Mouse (Mus musculus) ovary, postnatal 36 days (tissue): ENCODE measurements around the gene Pak6.
A peak's percentile ranks its signal among the peaks of the same experiment; 100 is the strongest.

ENCODE experiments used
- DNase-seq: peaks from one replicate; pipeline ENCODE4 v3.0.0; 2022; ENCODE audit warnings: low spot score, mixed read lengths

Gene Pak6

GRCm38 (mm10) chr2:118665616-118666015, 2.5 kb downstream of the Pak6 start:
- no peak for DNase-seq

- DNase-seq: no peak
Measured at GRCm38 (mm10) chr2:118667181-118667580, 4.1 kb downstream of the Pak6 start.

GRCm38 (mm10) chr2:118669245-118669644, 6.1 kb downstream of the Pak6 start:
- no peak for DNase-seq

- DNase-seq: peak; percentile 60
Measured at GRCm38 (mm10) chr2:118669785-118670184, 6.7 kb downstream of the Pak6 start.

- no peak for DNase-seq
Measured at GRCm38 (mm10) chr2:118671728-118672127, 8.6 kb downstream of the Pak6 start.

- DNase-seq: no peak
Measured at GRCm38 (mm10) chr2:118673686-118674465, 10.8 kb downstream of the Pak6 start.

GRCm38 (mm10) chr2:118674500-118674899, 11.4 kb downstream of the Pak6 start:
- no peak for DNase-seq

- no peak for DNase-seq
Measured at GRCm38 (mm10) chr2:118676839-118677741, 14.0 kb downstream of the Pak6 start.

- DNase-seq: no peak
Measured at GRCm38 (mm10) chr2:118677817-118678216, 14.7 kb downstream of the Pak6 start.

GRCm38 (mm10) chr2:118679577-118679976, 16.5 kb downstream of the Pak6 start:
- DNase-seq: no peak

- no peak for DNase-seq
Measured at GRCm38 (mm10) chr2:118680926-118681325, 17.8 kb downstream of the Pak6 start.

- DNase-seq: no peak
Measured at GRCm38 (mm10) chr2:118682544-118683260, 19.6 kb downstream of the Pak6 start.

GRCm38 (mm10) chr2:118685088-118685487, 22.0 kb downstream of the Pak6 start:
- no peak for DNase-seq

- no peak for DNase-seq
Measured at GRCm38 (mm10) chr2:118686693-118687092, 23.6 kb downstream of the Pak6 start.

- no peak for DNase-seq
Measured at GRCm38 (mm10) chr2:118687791-118688190, 24.7 kb downstream of the Pak6 start.

- no peak for DNase-seq
Measured at GRCm38 (mm10) chr2:118689875-118690274, 26.8 kb downstream of the Pak6 start.

- peak; percentile 49 for DNase-seq
Measured at GRCm38 (mm10) chr2:118693370-118693966, 30.4 kb downstream of the Pak6 start.

- DNase-seq: no peak
Measured at GRCm38 (mm10) chr2:118695677-118696232, 32.7 kb downstream of the Pak6 start.

GRCm38 (mm10) chr2:118696451-118697308, 33.6 kb downstream of the Pak6 start:
- DNase-seq: peak; percentile 54

- no peak for DNase-seq
Measured at GRCm38 (mm10) chr2:118697311-118697877, 34.3 kb downstream of the Pak6 start.
